Mouse (Mus musculus) spleen, embryonic (tissue): ENCODE data around the gene Vars2.

Source experiments
- CTCF ChIA-PET: fragments of 350-600 bp; sonication (Branson Sonifier 250); formaldehyde crosslinking; loops from one replicate; lab custom pipeline; 2022; lab: Charles Lee

The Vars2 gene

DNA sequence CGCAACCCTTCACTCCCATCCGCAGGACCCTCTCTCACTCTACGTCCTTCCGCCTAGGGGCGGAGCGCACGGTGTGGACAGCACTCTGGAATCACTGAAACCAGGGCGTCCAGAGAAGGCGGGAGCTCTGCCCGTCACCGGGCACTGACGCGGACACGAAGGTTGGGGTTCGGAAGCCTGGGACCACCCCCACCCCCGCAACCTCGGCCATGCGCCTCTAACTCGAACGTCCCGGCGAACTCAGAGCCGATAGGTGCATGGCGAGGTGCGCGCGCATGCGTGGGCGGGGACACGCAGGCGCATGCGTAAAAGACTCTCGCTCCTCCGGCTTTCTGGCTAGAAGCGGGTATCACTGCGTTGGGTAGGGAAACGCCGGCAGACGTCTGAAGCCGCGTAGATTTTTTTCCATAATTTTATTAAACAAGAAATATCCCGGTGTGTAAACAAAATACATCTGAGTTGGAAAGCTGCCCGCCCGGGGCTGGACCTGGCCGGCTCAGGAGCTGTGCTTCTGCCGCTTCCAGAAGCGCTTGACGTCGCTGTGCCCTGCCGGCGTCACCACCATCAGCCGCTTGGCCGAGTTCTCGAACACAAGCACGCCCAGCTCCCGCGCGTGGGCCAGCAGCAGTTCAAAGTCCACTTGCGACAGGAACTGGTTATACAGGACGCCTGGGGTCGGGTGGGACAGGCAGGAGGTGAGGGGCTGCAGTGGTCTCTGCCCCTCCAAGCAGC is at the start of gene Vars2:
Gene Vars2, minus strand, starts transcription at position 259 of the 732 bp plus-strand sequence.
- CTCF ChIA-PET: interaction anchor here (0.6 kb wide), 2 partner anchors 106 to 513 kb away, joined by 4 to 5 read pairs; no protein-coding TSS in a partner anchor

DNA sequence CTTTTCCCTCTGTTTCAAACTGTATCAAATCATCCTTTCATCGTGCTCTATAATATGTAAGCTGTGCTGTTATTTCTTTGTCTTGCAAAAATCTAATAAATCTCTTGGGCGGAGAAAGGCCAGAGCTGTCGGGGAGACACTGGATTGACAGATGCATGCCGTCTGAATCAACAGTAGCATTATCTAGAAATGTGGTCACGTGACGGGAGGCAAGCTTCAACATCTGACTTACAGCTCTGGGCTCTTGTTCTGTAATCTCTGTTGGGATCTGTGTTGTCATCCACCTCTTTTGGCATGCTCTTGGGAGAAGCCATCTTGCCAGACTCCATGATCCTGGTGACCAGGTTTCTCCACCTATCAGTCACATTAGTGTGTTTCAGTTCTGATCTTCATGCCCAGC is 49.7 kb upstream of the Vars2 start:
- CTCF ChIA-PET: no interaction called here

DNA sequence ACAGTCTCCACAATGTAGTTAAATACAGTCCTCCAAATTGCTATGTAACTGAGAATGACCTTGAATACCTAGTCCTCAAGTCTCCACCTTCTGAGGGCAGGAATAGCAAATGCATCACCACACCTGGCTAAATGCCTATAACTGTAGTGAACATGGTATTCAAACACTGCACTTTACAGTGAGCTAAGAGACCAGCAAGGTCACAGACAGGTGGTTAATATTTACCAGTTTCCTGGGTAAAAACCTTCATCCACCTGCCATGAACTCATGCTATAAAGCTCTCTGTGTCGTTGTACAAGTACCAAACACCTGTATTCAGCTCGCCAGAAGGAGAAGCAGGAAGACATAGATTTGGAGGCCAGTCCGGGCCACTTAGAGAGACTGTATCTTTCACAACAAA is 48.7 kb upstream of the Vars2 start:
- CTCF ChIA-PET: no interaction called here

DNA sequence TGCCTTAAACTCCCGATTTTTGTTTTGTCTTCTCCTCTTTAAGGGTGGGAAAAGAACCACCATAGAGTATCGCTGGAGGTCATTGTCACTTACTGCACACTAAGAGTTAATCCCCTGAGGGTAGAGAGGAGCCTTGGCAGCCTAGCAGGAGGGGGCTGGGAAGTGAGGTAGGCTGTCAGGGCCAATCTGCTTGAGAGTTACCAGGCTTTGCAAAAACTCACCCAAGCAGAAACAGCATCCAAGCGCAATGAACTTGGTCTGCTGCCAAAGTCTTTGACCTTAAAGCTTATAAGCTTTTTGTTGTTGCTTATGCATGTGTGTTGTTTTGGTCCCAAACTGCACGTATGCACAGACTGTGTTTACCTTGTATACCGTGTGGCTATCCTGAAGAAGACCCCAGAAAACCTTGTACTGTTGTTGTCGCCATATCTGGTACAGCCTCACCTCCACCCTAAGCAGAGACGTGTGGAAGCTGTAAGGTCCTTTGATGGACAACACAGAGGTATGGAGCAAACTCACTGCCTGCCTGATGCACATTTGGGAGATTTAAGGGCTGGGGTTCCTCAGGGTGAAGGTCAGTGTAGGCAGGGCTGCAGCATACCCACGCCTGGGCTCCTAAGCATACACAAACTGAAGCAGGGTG is 43.4 kb upstream of the Vars2 start:
- CTCF ChIA-PET: no interaction called here

DNA sequence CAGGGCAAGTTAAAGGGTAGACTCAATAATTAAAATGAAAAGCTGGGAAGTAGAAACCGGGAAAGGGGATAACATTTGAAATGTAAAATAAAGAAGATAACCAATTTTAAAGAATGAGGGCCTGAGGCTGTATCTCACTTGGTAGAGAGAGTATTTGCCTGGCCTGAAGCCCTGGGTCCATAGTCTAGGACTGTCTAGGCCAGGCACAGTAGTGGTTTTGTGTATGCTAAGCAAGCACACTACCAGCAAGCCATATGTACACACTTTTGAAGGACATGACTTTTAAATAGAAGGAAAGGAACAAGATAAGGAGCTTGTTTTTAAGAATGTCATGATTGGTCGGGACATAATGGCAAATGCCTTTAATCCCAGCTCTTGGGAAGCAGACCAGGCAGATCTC is 41.2 kb upstream of the Vars2 start:
- CTCF ChIA-PET: interaction anchor here (0.6 kb wide), 1 partner anchor 109 kb away, joined by 8 read pairs; no protein-coding TSS in a partner anchor

DNA sequence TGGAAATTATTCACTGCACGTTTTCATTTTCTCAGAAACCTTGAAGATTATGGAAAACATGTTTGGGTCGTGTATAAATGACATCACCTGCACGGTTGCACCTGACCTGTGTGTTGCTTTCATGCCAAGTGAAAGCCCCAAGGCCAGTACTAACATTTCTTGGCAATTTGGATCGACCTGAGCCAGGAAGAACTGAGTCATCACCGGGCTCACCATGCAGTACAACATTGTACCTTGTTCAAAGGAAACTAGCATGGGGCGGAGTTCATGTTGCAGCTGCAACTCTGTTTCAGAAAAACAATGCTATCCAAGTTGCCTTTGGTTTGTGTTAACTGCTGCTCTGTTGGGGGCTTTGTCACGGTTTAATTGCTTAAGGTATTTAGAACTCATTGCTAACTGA is 40.5 kb upstream of the Vars2 start:
- CTCF ChIA-PET: interaction anchor here (0.8 kb wide), 1 partner anchor 28 kb away, joined by 3 read pairs; no protein-coding TSS in a partner anchor

DNA sequence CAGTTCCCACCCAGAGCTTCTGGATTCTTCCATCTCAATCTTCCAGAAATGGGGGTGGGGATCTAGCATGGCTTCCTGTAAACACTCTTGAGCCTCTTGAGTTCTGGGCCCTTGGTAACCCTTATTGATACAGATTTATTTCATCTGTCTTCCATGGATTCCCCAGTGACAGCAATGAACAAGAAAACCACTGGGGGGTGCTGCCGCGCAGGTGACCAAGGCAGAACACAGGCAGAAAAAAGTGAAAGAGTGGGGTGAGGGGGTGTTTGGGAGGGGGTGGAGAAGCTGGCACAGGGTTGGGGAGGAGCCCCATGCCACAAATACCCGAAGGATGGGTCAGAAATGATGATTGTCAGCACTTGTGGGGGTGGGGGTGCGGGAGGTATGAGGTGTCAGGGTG is 38.4 kb upstream of the Vars2 start:
- CTCF ChIA-PET: interaction anchor here (0.6 to 0.7 kb wide), 4 partner anchors 12 to 71 kb away, joined by 4 to 7 read pairs (median 5); no protein-coding TSS in a partner anchor

DNA sequence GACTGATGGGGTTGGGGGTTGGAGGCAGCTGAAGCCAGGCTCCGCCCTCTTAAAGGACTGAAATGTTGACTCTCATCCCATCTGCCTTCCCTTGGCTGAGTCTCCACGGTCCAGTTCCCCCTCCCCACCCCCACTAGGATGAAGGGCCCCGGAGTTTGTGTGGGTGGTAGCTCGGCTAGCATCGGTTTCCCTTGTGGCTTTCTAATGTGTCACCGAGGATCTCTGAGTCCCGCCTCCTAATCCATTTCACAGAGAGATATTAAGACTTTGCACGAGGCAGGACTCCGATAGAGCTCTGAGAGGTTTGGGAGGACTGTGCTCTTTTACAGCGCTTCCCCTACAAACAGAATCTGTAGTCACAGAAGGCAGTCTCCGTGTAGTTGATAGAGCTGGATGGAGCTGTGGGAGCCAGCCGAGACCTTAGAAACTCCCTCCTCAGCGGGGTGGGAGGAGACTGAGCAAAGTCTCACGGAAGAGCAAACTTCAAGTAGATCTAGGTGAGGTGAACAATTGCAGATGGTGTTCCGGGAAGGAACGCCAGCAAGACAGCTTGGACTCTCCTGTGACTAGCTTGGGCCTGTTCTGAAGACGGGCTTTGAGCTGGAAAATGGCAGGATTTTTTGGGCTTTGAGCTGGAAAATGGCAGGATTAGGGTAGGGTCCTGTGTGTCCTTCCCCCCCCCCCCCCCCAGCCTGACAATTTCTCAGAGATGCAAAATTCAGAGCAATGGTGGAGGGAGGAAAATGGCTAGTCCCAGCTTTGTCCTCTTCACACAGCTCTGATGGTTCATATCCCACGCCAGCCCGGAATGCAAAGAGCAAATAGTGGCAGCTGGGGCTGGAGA is 37.5 kb upstream of the Vars2 start, which contains the start of gene Ddr1:
Gene Ddr1, minus strand, starts transcription at position 1 of the 844 bp plus-strand sequence.
- CTCF ChIA-PET: no interaction called here

DNA sequence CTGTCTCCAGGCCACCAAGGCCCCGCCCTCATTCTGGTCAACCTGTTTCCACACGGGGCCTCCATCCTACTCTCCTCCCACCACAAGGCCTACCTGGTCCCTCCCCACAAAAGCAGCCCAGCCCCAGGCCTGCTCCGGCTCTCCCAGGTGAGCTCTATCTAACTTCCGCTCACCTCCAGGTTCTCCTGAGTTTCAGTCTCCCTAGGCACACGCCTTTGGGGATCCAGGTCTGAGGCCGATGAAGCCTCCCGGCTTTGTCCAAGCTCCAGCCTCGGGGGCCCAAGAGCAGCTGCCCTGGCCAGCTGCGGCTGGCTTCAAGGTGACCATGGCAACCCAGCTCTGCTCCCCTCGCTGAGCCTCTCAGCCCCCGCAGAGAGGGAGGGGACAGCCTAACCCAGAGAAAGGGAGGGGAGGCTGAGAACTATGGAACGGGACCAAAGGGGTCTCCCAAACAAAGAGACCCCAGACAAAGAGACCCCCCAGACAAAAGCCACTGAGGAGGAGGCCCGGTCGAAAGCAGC is 36.4 kb upstream of the Vars2 start:
- CTCF ChIA-PET: no interaction called here

DNA sequence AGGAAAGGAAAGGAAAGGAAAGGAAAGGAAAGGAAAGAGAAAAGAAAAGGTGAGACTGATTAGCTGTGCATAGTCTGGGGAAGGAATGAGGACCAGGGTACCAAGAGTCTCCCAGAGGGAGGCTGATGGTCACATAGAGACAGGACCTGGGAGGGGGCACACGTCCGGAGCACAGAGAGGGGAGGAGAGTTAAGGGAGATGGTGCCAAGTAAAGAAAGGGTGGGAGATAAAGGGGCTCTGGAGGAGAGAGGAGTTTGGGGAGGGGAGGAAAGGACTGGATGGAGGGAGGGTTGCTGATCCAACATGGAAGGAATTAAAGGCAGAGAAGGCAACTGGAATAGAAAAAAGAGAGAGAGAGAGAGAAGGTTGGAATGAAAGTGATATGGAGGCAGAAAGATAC is 35.7 kb upstream of the Vars2 start:
- CTCF ChIA-PET: interaction anchor here (1.3 kb wide), 1 partner anchor 23 kb away, joined by 3 read pairs; no protein-coding TSS in a partner anchor

DNA sequence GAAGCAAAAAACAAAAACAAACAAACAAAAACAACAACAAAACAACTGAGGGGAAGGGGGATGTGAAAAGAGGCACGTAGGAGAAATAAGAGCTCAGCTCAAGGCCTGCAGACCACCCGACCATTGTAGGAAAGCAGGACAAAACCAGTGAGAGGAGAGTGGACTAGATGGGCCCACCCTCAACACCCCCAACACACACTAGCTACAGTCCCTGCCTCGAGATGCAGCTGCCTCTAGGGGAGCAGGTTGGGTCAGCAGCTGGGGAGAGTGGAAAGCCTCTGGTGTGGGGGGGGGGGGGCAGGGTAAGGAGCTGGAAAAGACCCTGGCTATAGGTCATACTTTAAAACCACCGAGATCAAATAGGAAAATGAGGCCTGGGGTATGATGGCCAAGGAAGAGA is 35.2 kb upstream of the Vars2 start:
- CTCF ChIA-PET: interaction anchor here (1.3 kb wide), 1 partner anchor 23 kb away, joined by 3 read pairs; no protein-coding TSS in a partner anchor

DNA sequence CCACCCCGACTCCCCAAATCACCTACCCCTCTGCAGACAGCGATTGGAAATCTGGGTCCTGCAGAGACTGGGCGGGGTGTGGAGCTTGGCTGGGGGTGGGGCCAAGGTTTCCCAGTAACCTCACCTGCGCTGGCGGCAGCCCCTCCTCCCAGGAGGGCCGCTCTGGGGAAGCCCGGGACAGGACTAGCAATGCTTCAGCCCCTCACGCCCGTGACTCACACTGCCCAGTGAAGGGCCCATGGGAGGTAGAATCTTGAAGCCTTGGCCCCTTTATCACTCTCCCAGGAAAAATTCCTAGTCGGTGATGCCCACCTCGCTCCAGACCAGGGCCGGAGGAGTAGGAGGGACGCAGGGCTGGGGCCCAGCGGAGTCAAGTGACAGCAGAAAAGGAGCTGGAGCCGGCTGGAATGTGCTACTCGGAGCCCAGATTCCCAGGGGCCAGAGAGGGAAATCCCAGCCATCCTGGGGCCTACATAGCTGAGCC is 34.6 kb upstream of the Vars2 start:
- CTCF ChIA-PET: interaction anchor here (1.3 kb wide), 1 partner anchor 24 kb away, joined by 3 read pairs; no protein-coding TSS in a partner anchor

DNA sequence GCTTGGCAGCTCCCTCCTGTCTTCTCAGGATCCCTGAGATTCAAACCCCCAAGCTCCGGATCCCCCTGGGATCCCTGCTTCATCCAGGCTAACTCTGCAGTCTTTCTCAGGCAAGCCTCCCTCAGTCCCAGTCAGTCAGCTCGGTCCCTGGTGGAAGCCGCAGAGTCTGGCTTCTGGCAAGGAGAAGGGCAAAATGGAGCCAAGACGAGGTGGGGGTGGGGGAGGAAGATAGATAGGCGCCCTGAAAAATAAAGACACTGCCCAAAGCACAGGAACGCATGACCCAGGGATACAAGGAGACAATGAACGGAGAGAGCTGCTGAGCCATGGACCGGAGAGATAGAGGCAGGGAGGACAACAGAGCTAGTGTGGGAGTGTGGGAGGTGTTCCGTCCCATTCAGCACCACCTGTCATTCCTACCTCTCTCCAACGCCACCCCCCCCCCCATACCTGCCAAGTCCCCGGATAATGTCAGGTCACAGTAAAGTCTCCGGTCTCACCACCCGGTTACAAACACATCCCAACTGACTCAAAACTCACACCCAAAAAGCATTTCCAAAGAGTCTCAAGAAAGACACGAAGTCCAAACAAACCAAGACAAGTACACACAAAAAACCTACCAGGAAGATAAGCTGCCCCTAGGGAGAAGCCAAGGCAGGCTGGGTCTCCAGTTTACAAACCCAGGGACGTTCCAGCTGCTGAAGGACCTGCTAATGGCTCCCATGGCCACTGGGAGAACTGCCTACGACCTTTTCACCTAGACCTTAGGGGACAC is 34.0 kb upstream of the Vars2 start:
- CTCF ChIA-PET: no interaction called here

DNA sequence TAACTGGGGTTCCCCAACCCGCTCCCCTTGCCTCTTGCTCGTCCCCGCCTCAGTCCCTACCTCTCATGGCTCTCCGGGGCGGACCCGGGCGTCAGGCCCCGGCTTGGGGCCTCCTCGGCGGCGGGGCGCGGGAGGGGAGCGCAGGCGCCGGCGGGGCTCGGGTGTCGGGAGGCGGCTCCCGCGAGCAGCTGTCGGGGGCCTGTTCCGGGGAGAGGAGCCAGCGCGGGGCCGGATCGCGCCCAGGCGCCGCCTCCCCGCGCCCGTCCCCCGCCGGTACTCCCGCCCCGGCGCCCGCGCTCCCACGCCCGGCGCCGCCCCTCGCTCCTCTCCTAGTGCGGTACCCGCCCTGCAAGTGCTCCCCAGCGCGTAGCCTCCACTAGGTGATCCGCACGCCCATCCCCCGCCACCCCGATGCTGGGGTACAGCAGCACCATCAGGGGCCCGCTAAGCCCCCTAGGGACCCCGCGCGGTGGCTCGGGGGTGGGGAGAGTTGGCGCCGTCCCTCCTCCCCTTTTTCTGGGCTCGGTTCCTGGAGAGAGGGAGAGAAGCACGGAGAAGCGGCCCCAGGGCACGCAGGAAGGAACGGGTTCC is 33.1 kb upstream of the Vars2 start:
- CTCF ChIA-PET: no interaction called here

DNA sequence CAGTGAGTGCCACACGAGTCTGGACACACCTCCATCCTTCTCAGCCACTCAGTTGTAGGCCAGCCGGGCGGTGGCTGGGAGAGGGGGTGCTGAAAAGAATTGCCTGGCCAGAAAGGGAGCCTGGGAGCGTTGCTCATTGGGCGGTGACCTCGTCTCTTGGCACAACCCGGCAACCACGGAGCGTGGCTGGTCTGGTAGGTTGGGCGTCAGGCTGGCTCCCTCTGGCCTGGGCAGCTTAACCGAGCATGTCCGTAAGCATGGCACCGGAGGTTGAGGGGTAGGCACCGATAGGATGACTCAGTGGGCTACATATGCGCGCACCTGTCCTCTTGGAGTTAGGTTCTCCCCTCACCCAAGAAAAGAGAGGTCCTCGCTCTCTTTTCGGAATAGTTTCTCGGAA is 32.5 kb upstream of the Vars2 start:
- CTCF ChIA-PET: no interaction called here

DNA sequence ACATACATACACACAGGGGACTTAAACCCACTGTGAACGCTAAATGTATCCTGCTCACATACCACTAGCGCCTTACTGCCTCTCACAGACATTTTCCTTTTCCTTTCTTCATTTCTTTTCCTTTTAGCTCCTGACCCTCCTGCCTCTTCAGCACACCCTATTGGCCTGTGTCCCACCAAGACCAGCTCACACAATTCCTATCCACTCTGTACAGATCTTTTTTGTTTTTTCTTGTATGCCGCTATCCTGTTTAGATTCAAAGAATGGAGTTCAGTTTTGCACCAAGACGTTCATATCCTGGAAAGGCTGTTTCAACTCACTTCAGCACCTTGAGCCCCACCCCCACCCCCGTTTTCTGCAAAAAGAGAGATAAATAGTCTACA is 31.1 kb upstream of the Vars2 start:
- CTCF ChIA-PET: no interaction called here

DNA sequence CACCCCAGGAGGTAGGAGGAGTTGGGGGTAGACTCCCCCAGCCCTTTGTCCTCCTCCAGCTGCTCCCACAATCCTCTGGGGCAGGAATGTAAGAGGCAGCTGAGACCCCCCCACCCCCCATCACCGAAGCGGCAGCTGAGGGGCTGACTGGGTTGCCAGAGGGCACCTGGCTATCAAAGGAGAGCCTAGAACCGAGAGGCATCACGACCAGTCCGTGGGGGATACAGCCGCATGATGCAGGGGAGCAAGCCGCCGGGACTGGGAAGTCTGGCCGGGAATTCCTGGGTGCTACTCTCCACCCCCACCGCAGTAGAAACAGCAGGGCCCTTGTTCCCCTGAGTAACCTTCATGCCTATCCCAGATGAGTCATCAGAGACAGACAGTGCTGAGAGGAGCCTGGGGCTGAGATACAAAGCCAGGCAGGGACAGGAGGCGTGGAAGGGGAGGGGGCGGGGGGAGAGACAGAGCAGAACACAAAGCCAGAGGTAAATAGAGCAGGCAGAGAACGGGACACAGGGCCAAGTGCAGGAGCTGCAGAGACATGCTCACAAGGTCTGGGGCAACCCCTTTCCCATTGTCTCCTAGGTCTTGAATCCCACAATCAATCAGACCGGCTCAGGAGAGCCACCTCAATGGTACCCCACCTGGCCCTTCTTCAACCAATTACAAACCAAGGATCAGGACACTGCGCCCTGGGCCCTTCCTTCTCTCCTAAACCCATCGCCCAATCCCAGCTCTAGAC is 30.5 kb upstream of the Vars2 start:
- CTCF ChIA-PET: no interaction called here

DNA sequence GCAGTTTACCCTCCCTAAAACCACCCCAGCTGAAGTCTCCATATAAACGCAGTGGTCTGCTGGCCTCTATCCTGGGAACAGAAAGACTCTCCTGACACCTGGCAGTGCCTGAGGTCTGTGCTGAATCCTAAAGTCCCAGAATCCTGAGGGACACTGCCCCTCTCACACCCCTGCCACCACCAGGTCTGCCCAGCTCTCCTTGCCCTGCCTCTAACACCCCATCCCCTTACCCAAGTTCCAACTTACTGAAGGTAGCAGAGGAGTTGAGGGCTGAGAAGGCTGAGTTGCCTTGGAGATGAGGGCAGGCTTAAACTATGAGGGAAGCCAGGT is 30.0 kb upstream of the Vars2 start:
- CTCF ChIA-PET: no interaction called here

DNA sequence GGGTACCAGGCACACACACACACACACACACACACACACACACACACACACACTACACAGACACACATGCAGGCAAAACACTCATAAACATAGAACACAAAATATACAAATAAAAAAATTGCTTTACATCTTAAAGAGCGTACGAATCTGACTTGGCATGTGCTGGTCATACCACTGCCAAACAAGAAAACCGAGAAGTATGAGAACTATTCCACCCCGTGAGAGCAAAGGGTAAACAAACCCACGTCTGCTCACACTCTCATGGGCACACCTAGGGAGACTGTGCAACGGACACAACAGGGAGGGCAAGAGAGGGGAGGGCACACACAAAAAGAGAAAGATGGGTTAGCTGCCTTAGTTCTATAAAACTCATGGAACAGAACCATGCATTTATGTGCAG is 29.3 kb upstream of the Vars2 start:
- CTCF ChIA-PET: interaction anchor here (0.6 kb wide), 1 partner anchor 922 kb away, joined by 4 read pairs; no protein-coding TSS in a partner anchor

DNA sequence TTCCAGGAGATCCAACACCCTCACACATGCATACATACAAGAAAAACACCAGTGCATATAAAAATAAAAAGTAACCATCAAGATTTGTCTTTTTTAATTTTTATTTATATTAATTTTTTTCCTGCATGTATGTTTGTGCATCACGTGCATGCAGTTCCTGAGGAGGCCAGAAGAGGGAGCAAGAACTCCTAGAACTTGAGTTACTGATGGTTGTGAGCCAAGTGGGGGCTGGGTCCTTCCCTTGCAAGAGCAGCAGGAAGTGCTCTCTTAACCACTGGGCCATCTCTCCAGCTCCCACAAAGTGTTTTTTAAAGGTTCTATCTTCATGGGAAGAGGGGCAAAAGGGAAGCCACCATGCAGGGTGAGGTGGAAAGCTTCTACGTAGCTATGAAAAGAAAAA is 27.9 kb upstream of the Vars2 start:
- CTCF ChIA-PET: no interaction called here
